Mouse (Mus musculus) heart, embryonic 14.5 days (tissue): ENCODE results near the gene Lrrfip1. TPM values are rescaled to one million over a fixed set of nuclear protein-coding genes. Genes with fewer than 3 reads are reported as not detected.

Source experiments
- ATAC-seq: fragments of 200-750 bp; cut with Nextera tagmentation; 2 replicates; pipeline ENCODE4 v1.8.0; 2017; ENCODE audit warnings: low read depth, moderate TSS enrichment; ENCODE audit not compliant: insufficient number of reproducible peaks, insufficient read depth, low FRiP score
- H3K27ac ChIP-seq, 2 experiments: fragments of 200-500 bp in 1 of 2; fragments of 300-500 bp in 1 of 2; sonication (generic) in 1 of 2; replicated peaks in 1 of 2; 2 replicates each; pipeline ENCODE4 v1.5.1; 2012 to 2014; ENCODE audit warnings: low read depth in 2 of 2, low read length in 2 of 2, control low read depth in 1 of 2, mild to moderate bottlenecking in 1 of 2, mixed read lengths in 1 of 2; ENCODE audit not compliant: control insufficient read depth in 1 of 2, insufficient read depth in 1 of 2
- H3K27me3 ChIP-seq: fragments of 300-500 bp; sonication (generic); 2 replicates; pipeline ENCODE4 v1.6.1; 2014; ENCODE audit warnings: mild to moderate bottlenecking, low read length, control low read depth; ENCODE audit not compliant: control insufficient read depth, insufficient read depth
- H3K36me3 ChIP-seq: fragments of 300-500 bp; sonication (generic); 2 replicates; pipeline ENCODE4 v1.6.1; 2014; ENCODE audit warnings: mild to moderate bottlenecking, control low read depth, low read length, mixed read lengths; ENCODE audit not compliant: control insufficient read depth, insufficient read depth
- H3K4me1 ChIP-seq, 2 experiments: fragments of 200-500 bp in 1 of 2; fragments of 300-500 bp in 1 of 2; sonication (generic) in 1 of 2; 2 replicates each; pipeline ENCODE4 v1.6.1; 2012 to 2014; ENCODE audit warnings: low read length in 2 of 2, control low read depth in 1 of 2, mixed read lengths in 1 of 2; ENCODE audit not compliant: control insufficient read depth in 2 of 2, insufficient read depth in 2 of 2
- H3K4me2 ChIP-seq: fragments of 300-500 bp; sonication (generic); 2 replicates; pipeline ENCODE4 v1.6.1; 2014; ENCODE audit warnings: mild to moderate bottlenecking, low read length
- H3K4me3 ChIP-seq, 2 experiments: fragments of 200-500 bp in 1 of 2; fragments of 300-500 bp in 1 of 2; sonication (generic) in 1 of 2; 2 replicates each; pipeline ENCODE4 v1.5.1; 2012 to 2014; ENCODE audit warnings: low read length in 2 of 2, mild to moderate bottlenecking in 2 of 2, control low read depth in 1 of 2, low read depth in 1 of 2, moderate library complexity in 1 of 2; ENCODE audit not compliant: control insufficient read depth in 1 of 2, insufficient read depth in 1 of 2
- H3K9ac ChIP-seq: fragments of 300-500 bp; sonication (generic); 2 replicates; pipeline ENCODE4 v1.6.1; 2014; ENCODE audit warnings: mild to moderate bottlenecking, low read length
- H3K9me3 ChIP-seq: fragments of 300-500 bp; sonication (generic); 2 replicates; pipeline ENCODE4 v1.6.1; 2016; ENCODE audit warnings: low read length, control low read depth; ENCODE audit not compliant: control insufficient read depth
- WGBS: fragments of 180-500 bp; shearing (Covaris S2); extraction: QIAGEN DNeasy Blood & Tissue Kit; methylation state at CpG from one replicate; pipeline ENCODE4 v1.1.7; 2014; 5-methylcytosine and 5-hydroxymethylcytosine counted together
- polyA plus RNA-seq: library from polyadenylated mRNA; unstranded; fragments of >200 nt; fragmentation: Nextera tagmentation; extraction: Ambion mirVana; gene quantifications from 2 replicates; pipeline ENCODE4 v1.2.1, GENCODE M21; 2014

Lrrfip1 gene
- 151 and 161 TPM in 2 replicates for polyA plus RNA-seq

- peak within 1 kb of the TSS; percentile 98 to 99 for H3K27ac ChIP-seq
- peaks cover 8% of the 10 kb centered on the region; the same call in 1 of the 2 replicates for H3K36me3 ChIP-seq
- H3K4me1 ChIP-seq = peaks cover 31 to 44% of the 10 kb centered on the region in 2 experiments
- H3K4me2 ChIP-seq = peak within 1 kb of the TSS; percentile 70
- 2% methylated on average over 53 of the region's 59 CpGs for WGBS
- H3K27me3 ChIP-seq = no peaks in the 10 kb centered on the region
- H3K9ac ChIP-seq = peak within 1 kb of the TSS; percentile 100
- H3K4me3 ChIP-seq = peak within 1 kb of the TSS; percentile 72 to 95
- ATAC-seq = peak; percentile 54
- H3K9me3 ChIP-seq = 0 out of 2 replicates have a peak, but pooled peaks cover 3% of the 10 kb centered on the region
Measured at GRCm38 (mm10) chr1:90998268-90998890, at the start of gene Lrrfip1. Lrrfip1 (plus strand) TSS chr1:90998737.

- 57% methylated on average over 9 of the region's 9 CpGs for WGBS
- H3K4me3 ChIP-seq = no peak overlapping the region
Measured at GRCm38 (mm10) chr1:90949309-90949708, 49.2 kb upstream of the Lrrfip1 start.

DNA sequence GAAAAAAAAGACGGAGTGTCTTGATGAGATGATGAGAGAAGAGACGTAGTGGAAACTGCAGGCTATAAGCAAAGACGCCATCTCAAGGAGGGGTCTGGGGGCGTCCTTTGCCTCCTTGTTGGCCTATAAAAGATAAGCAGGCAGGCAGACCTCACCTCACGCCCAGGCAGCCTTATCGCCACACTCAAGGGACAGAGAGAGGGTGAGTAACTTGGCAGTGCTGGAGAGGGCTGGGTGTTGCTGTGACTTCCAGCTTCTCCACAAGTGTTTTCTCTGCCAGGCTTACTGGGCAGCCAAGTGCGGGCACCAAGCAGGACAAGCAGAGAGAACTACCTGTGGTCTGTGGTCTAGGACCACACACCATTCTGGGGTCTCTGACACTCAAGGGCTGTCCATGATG, 46.9 kb upstream of the Lrrfip1 start:
- Histone ChIP-seq H3K4me3 (no peak overlapping the region), H3K4me1 (peaks cover 0 to 4% of the 10 kb centered on the region in 2 experiments; a peak in 1 of 4 replicates), H3K9me3 (no peaks in the 10 kb centered on the region), H3K36me3 (no peaks in the 10 kb centered on the region), H3K27me3 (peaks cover 6% of the 10 kb centered on the region), H3K27ac (no peak overlapping the region), H3K4me2 (no peak overlapping the region), H3K9ac (no peak overlapping the region)
- 47% methylated on average over 7 of the region's 7 CpGs for WGBS
- ATAC-seq = no peak

More at GRCm38 (mm10) chr1:90949309-90949708, 49.2 kb upstream of the Lrrfip1 start:
- Histone ChIP-seq H3K9me3 (no peaks in the 10 kb centered on the region), H3K4me2 (no peak overlapping the region), H3K27ac (no peak overlapping the region), H3K27me3 (peaks cover 6% of the 10 kb centered on the region), H3K36me3 (no peaks in the 10 kb centered on the region), H3K9ac (no peak overlapping the region), H3K4me1 (peaks cover 0 to 4% of the 10 kb centered on the region in 2 experiments; a peak in 1 of 4 replicates)
- ATAC-seq = no peak

DNA sequence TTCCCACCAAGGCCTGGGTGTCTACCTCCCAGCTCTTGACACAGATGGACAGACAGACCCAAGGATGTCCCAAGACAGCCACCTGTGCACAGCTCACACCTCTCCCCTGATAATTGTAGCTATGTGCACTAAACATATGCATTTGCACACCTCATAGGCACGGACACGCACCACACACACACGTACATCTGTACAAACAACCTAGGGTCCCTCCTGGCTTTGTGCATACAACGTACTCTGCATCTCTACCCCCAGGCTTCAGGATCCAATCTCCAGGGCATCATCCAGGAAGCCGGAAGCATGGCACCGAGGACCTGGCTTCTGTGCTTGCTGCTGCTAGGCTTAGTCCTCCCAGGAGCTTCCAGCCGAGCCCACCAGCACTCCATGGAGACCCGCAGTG, 45.7 kb upstream of the Lrrfip1 start, which contains the start of gene Prlh:
Gene Prlh, plus strand, starts transcription at position 301 of the 400 bp plus-strand sequence.
- H3K36me3 ChIP-seq = no peaks in the 10 kb centered on the region
- no peak within 1 kb of the TSS for H3K4me3 ChIP-seq
- peaks cover 13% of the 10 kb centered on the region for H3K27me3 ChIP-seq
- WGBS = 83% methylated on average over 8 of the region's 8 CpGs
- H3K27ac ChIP-seq = no peak within 1 kb of the TSS
- peaks cover 0 to 4% of the 10 kb centered on the region in 2 experiments; a peak in 1 of 4 replicates for H3K4me1 ChIP-seq
- no peak for ATAC-seq
- no peak within 1 kb of the TSS for H3K4me2 ChIP-seq
- no peak within 1 kb of the TSS for H3K9ac ChIP-seq
- H3K9me3 ChIP-seq = no peaks in the 10 kb centered on the region

- no peak for ATAC-seq
- H3K27ac ChIP-seq = no peak overlapping the region
- no peak overlapping the region for H3K4me3 ChIP-seq
- WGBS = 77% methylated on average over 11 of the region's 11 CpGs
- H3K9ac ChIP-seq = no peak overlapping the region
- H3K27me3 ChIP-seq = peaks cover 21% of the 10 kb centered on the region
- H3K4me2 ChIP-seq = no peak overlapping the region
- no peaks in the 10 kb centered on the region for H3K9me3 ChIP-seq
- peaks cover 0 to 4% of the 10 kb centered on the region in 2 experiments; a peak in 1 of 4 replicates for H3K4me1 ChIP-seq
- no peaks in the 10 kb centered on the region for H3K36me3 ChIP-seq
Measured at GRCm38 (mm10) chr1:90953688-90954087, 44.8 kb upstream of the Lrrfip1 start.

DNA sequence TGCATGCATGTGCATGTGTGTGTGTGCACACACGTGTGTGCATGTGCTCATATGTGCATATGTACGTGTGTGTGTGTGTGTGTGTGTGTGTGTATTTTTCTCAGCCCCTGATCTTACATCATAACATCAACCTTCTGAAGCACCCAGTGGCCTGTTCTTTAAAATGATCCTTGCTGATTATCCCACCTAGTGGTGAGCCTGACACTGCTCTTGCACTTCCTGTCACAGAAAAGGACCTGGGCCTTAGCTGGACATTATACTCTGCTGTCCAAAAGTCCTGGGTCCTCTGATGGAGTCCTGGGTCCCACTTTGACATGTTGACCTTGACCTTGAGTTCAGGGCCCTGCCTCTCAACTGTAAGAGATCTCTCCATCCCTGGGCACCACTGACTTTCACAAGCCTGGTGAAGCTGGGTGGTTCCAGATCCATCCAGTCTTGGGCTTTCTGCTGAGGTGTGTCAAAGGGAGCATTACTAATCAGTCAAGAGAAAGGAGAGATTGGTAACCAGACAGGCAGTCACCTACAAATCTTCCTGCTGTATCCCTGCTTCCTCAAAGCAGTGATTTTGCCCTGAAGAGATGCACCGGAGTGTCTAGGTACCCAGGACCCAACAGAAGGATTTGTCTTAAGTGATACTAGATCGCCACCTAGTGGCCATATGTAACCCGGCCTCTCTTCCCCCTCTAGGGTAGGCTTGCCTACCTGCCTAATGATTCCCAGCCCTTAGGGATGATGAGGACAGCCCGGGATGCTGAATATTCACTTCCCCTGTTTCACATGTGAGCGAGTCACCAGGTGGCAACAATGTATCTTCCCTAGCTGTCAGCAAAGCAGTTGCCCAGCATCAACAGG, 42.1 kb upstream of the Lrrfip1 start:
- H3K27ac ChIP-seq = no peak overlapping the region
- no peak overlapping the region for H3K9ac ChIP-seq
- WGBS = 29% methylated on average over 7 of the region's 7 CpGs
- peaks cover 0 to 4% of the 10 kb centered on the region in 2 experiments; a peak in 1 of 4 replicates for H3K4me1 ChIP-seq
- no peak overlapping the region for H3K4me3 ChIP-seq
- ATAC-seq = no peak
- no peak overlapping the region for H3K4me2 ChIP-seq
- no peaks in the 10 kb centered on the region for H3K36me3 ChIP-seq
- H3K27me3 ChIP-seq = peaks cover 39% of the 10 kb centered on the region
- H3K9me3 ChIP-seq = no peaks in the 10 kb centered on the region

- Histone ChIP-seq H3K36me3 (no peaks in the 10 kb centered on the region), H3K4me3 (no peak overlapping the region), H3K9ac (no peak overlapping the region), H3K4me1 (peaks cover 8 to 17% of the 10 kb centered on the region in 2 experiments), H3K4me2 (no peak overlapping the region), H3K27ac (no peak overlapping the region), H3K27me3 (peaks cover 32% of the 10 kb centered on the region), H3K9me3 (no peaks in the 10 kb centered on the region)
- no peak for ATAC-seq
- WGBS = 40% methylated on average over 4 of the region's 4 CpGs
Measured at GRCm38 (mm10) chr1:90962526-90962925, 36.0 kb upstream of the Lrrfip1 start.
